Mouse (Mus musculus): Measurements from ENCODE around the gene Luzp1.

The Luzp1 gene

DNA sequence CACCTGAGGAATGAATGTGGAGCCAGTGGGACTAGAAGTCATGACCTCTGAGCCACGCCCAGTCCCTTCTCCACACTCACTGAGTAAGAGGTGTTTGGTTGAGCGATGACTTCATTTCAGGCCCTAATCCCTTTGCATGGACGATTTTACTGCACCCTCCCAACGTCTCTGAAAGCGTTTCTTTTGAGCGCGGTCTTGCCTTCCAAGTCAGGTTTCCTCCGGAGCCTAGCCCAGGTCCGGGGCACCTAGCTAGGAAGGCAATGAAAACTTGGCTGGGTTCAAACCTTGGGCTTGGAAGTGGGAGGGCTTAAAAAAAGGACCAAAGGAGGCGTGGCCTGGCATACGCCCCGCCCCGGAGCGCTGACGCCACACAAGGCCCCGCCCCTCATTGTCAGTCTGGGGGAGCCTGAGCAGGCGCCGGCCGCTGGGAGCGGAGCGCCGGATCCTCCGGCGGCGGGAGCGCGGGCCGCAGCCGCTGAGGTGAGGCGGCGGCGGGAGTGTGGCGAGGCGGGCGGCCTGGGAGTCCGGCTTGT is at the start of gene Luzp1:
Gene Luzp1, plus strand, starts transcription at position 391 of the 533 bp plus-strand sequence.
- WGBS: under 1% methylated on average over 36 of the region's 36 CpGs

DNA sequence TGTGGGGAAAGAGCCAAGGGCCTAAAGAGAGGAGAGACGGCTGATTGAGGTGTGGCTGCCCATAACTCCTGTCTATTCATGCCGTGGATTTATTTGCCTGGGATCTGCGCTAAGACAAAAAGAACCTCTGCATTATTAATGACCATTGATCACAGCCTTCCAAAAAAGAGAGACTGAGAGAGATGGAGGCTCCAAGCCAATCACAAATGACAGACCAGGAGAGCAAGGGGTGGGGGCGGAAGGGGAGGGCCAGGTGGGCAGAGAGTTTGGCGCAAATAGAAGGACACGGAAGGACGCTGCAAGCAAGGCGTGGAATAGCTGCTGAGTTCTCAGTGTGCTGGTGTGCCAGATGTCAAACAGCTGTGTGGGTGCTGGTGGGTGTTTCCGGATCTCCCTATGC is 46.3 kb upstream of the Luzp1 start, which contains the start of gene Htr1d:
Gene Htr1d, plus strand, starts transcription at position 301 of the 400 bp plus-strand sequence.
- 86% methylated on average over 9 of the region's 9 CpGs for WGBS

DNA sequence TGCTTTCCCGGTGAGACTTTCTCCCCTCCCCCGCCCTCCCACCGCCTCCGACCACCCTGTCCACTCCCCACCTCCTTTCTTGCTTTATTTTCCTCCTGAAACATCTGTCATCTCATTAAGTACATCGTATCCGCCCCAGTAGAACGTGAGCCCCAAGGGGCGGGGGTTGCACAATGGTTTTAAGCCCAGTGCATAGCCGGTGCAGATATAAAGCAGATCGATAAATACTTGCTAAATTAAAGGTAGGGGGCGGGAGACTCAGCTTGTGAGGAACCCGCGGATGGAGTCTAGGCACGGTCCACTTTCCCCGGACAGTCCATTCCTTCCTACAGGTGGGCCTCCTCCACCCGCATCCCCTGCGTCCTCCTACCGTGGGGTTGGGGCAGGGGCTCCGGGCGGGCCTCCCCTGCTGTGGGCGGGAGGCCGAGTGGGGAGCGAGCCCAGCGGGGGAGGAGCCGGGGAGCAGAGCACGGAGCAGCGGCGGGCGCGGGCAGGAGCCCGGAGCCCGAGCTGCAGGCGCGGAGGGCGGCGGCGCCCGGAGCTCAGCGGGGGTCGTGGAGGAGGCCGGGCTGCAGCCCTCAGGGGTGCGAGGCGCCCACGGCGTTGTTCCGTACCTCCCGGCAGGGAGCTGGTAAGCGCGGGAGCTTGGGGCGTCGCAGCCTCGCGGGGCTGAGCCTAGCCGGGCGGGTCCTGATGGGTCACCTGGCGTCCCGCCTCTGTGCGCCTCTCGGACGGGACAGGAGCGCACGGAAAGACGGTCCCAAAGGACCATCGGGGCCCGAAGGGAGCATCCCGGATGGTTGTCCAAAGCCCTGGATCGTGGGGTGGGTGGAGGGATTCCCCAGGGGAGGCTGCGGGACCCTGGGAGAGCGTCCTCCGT is 45.2 kb upstream of the Luzp1 start:
- WGBS: 1% methylated on average over 66 of the region's 70 CpGs

DNA sequence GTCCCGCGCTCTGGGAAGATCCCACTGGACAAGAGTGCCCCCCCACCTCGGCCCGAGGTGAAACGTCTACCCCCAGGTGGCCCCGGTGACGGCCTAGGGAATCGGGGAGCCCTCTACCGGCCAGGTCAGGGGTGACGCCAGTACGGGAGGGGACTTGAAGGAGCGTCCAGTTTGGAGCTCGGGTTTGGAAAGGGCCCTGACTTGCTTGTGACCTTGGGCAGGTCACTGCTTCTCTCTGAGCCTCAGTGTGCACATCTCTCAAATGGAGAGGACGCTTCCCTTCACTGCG is 44.6 kb upstream of the Luzp1 start:
- WGBS: 6% methylated on average over 15 of the region's 15 CpGs

DNA sequence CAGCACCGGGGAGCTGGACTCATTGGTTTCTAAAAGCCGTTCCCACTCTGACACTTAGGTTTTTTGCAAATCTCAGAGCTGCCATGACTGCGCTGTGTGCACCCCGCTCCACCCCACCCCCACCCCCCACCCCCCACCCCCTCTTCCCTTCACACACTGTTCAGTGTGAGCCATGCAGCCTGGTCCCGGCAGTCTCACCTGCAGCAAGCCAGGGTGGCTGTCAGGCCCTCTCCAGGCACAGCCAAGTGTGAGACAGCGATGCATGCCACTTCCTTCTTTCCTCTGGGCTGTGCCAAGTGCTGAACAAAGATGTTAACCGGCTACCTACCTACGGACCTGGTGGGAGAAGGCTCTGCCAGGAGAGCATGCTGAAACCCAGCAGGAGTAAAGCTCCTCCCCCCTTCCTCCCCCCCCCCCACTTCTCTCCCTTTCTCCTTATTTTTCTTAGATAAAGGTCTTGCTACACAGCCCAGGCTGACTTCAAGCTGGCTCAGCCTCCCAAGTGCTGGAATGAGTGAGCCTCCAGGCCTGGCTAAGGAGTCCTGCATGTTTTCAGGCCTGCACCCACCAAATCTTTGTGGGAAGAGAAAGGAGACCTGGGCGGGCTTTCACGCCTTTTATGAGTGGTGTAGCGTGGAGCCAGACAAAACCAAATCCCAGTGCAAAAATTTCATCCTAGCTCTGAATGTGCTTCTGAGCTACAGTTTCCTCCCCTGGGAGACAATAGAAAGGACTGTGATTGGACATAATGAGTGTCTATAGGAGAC is 38.8 kb upstream of the Luzp1 start:
- WGBS: 35% methylated on average over 11 of the region's 11 CpGs

DNA sequence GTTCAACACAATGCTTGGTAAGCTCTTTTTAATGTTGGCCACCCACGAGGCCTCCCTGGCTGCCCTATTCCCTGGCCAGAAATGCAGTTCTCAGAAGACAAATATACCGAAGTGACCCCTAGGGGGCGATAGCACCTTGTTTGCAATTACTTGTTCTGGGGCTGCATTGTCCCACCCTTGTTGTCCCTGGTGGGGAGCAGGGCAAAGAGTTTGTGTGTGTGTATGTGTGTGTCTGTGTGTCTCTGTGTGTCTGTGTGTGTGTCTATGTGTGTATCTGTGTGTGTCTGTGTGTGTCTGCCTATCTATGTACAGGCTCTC is 38.2 kb upstream of the Luzp1 start:
- WGBS: 12% methylated on average over 3 of the region's 3 CpGs

DNA sequence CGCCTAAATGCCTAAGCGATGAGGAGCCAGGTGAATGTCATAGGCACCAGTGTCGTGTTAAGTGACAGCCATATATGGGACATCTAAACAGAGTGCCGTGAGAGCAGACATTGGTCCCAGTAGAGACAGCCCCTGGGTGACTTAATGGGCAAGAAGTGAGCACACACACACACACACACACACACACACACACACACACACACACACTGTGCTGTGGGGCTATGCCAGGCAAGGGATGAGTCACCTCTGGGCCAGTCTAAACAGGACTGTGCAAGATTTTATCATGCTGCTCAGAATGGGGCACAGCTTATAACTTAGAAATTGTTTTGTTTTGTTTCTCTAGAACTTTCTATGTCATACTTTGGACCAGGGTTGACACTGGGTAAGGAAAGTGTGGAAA is 35.5 kb upstream of the Luzp1 start:
- WGBS: 96% methylated on average over 4 of the region's 4 CpGs

DNA sequence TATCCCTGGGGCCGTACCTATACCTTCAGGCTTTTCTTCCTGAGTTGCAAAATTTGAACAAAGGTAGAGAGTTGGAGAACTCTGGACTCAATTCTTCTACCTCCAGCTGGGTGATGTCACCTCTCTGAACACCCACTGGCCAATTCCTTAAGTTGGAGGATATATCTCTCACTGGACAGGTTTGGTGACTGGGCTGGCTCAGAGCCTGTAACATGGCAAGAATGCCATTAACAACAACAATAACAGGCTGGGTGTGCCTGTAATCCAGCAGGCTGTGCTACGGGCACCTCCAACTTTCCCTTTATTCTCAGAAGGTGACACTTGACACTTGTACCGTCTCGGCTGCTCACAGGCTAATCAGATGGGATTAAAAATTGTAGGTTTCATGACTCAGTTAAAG is 30.5 kb upstream of the Luzp1 start:
- 77% methylated on average over 4 of the region's 4 CpGs for WGBS

DNA sequence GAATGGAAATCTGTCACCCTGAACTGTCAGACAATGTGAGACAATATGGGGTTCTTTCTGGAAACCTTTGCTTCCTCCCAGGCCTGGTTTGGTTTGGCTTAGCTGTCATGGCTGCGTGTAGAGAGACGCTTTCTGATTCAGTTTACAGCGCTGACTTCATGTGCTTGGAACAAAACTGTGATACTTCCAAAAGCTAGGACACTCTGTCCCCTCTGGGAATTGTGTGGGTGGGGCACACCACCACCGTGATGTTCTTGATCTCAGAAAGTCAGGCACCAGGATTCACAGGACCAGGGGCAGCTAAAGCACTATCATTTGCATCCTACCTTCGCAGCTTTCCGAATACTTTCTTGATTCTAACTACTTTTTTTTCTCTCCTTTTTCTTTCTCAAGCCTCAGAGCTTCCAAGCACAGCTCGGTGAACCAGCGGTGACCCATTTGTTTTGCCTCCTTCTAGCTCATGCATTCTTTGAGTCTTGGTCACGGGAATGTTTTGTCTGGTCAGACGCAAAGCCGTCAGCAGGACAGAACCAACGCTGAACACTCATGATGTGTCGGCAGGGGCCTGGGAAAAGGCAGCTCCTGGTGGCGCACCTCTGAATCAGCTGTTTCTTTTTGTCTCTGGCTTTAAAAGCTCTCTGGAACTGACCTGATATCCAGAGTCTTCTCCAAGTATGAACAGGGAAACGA is 28.1 kb upstream of the Luzp1 start:
- WGBS: 79% methylated on average over 15 of the region's 15 CpGs

DNA sequence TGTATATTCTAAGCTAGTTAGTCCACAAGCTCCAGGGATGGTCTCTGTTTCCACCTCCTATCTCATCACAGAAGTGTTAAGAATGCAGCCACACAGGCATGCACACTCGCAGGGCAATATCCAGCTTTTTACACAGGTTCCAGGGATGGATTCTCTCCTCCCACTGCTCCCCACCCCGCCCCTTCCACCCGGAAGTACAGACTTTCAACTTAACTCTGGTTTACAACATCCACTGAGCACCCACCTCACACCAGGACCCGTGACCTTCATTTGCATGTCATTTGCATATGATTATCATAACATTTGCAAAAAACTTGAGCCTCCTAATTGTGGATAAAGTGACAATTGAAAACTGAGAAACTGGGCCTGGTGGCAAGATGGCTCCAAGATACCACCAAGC is 25.0 kb upstream of the Luzp1 start:
- 71% methylated on average over 4 of the region's 4 CpGs for WGBS

DNA sequence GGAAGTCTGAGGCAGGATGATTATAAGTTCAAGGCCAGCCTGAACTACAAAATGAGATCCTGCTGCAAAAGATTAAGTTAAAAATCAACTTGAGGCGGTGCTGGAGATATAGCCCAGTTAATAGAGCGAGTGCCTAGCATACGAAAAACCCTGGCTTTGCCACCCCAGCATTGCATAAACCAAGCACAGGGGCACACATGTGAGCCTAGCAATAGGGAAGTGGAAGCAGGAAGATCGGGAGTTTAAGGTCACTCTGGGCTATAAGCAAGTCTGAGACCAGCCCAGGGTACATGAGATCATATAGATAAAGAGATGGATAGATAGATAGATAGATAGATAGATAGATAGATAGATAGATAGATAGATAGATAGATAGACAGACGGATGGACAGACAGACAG is 19.8 kb upstream of the Luzp1 start:
- 93% methylated on average over 5 of the region's 5 CpGs for WGBS

DNA sequence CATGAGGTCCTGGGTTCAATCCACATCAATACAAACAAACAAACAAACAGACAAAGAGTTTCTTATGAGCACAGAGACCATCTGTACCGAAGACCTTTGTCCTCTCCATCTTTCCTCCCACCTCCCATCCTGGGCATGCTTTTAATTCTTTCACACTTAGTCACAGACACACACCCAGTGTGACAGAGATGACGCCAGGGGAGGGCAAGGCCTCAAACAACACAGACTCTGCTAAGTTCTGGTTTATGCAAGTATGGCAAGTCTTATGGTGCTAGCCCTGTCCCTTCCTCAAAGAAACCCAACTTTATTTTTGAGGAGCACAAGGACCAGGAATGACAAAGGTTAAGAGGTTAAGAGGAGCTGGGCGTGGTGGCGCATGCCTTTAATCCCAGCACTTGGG is 19.3 kb upstream of the Luzp1 start:
- 86% methylated on average over 4 of the region's 4 CpGs for WGBS

DNA sequence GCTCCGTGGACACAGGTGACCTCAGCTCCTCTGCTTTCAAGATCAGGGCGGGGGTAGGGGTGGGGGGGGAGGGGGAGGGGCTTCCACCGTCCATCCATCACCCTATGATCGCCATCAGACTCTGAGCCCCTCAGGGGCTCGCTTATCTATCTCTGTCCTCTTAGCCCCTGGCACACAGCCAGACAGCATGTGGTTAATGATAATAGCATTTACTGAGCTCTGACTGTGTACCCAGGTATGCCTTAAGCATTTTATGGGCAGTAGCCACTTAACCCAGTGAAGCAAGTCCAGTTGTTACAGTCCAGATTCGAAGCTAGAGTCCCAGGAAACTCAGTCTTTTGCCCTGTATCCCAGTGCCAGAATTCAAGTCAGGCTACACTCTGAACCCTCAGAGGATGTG is 18.0 kb upstream of the Luzp1 start:
- 48% methylated on average over 6 of the region's 6 CpGs for WGBS

DNA sequence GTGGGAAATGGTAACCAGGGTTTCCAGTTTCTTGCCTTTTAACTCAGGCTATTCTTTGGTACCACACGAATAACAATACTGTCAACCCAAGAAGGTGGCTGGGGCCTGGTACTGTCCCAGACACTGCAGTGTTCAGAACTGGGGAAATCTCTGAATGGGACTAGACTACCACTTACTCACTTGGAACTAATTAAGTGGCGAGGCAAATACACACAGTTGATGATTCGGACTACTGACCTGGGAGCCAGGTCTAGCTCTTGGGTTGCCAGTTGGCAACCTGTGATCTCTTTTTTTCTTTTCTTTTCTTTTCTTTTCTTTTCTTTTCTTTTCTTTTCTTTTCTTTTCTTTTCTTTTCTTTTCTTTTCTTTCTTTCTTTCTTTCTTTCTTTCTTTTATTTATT is 17.3 kb upstream of the Luzp1 start:
- whole genome bisulfite sequencing: 88% methylated on average over 3 of the region's 3 CpGs

DNA sequence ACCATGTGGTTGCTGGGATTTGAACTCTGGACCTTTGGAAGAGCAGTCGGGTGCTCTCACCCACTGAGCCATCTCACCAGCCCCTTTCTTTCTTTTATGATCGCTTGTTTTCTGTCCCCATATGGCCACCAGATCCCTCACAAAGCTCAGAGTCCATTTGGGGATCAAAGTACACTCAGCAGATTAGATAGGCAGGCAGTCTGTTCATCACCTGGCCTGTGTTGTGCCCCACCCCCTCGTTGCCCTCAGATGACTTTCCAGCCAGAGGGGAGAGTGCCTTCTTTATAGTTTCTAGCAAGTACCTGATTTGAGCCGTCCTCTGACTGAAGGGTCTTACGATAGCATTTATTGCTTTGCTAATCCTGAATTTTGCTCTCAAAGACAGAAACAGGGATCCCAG is 16.8 kb upstream of the Luzp1 start:
- WGBS: 82% methylated on average over 5 of the region's 5 CpGs

DNA sequence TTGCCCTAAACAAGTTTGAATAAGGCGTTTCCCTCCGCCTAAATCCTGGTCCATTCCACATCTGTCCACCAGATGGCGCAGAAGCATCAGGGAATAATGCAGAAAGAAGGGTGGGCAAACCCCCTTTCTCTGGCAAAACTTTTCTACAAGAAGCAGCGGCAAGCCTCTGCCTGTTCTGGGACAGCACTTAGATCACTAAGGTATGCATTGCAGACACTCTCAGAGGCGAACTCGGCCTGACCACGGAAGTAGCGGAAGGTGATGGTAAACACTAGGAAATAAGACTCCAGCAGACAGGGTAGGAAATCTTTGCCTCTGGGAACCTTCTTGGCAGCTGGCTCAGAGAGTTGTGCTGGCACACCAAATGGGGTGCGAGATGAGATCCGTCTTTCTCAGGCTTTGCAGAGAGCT is 14.7 kb upstream of the Luzp1 start:
- 5% methylated on average over 10 of the region's 10 CpGs for WGBS

DNA sequence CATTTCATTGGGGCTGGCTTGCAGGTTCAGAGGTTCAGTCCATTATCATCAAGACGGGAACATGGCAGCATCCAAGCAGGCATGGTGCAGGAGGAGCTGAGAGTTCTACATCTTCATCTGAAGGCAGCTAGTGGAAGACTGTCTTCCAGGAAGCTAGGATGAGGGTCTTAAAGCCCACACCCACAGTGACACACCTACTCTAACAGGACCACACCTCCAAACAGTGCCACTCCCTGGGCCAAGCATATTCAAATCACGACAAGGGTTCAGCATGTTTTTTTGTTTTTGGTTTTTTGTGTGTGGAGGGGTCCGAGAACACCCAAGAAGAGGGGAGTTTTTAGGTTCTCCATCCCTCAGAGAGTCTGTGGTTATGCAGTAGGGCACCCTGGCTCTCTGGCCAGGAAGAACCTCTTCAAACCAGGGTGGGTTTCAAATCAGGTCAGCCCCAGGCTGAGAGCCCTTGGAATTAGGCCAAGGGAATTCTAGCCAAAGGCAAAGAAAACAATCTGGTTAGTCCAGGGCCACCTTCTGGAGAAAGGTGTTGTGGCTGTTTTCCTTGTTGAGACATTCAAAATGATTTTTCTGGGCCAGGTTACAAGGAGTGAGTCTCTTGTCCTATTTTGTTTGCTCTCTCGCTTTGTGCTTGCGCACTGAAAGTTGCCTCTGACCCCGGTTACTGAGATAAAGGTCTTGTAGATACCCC is 12.9 kb upstream of the Luzp1 start:
- 91% methylated on average over 6 of the region's 6 CpGs for whole genome bisulfite sequencing

DNA sequence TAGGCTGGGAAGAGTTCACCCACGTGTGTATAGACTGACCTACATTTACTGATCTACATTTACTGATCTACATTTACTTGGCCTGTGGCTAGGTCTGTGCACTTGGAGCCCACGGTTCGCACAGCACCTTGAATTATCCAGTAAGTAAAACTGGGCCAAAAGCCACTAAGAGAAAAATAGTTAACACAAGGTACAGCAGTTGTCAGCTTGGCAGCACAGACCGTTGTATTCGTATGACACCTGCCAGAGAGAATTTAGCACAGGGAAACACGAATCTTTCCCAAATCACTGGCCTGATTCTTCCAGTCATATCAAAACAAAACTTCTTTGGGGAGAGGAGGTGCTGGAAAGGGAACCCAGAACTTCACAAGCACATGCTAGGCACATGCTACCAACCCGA is 11.3 kb upstream of the Luzp1 start:
- 70% methylated on average over 7 of the region's 7 CpGs for WGBS

DNA sequence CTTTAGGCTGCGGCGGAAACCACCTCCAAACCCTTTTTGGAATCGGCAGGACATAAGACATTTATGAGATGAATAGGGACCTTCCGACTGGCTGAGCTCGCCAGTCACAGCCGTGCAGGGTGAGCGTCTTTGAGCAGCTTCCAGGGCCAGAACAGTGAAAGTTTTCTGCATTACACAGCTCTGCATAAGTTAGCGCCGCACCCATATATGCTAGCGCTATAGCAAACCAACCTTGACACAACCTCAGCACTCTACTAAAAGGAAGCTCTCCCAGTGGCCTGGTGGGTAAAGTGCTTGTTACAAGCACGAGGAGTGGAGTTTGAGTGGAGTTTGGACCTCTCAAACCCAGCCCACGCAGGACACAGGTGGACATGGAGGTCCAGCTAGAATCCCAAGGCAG is 10.4 kb upstream of the Luzp1 start:
- WGBS: 72% methylated on average over 12 of the region's 12 CpGs

DNA sequence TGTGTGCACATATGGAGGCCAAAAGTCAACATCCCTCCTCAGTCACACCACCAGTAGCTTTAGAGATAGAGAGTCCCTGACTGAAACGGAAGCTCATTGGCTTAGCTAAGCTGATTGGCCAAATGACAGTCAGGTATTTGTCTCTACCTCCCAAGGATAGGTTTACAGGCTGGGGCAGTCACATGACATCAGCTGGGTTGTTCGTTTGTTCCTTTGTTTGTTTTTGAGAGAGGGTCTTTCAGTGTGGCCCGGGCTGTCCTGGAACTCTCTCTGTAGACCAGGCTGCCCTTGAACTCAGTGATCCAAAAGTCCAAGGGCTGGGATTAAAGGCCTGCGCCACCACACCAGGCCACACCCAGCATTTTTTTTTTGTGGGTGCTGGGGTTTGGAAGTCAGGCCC is 8.4 kb upstream of the Luzp1 start:
- 75% methylated on average over 4 of the region's 4 CpGs for whole genome bisulfite sequencing

DNA sequence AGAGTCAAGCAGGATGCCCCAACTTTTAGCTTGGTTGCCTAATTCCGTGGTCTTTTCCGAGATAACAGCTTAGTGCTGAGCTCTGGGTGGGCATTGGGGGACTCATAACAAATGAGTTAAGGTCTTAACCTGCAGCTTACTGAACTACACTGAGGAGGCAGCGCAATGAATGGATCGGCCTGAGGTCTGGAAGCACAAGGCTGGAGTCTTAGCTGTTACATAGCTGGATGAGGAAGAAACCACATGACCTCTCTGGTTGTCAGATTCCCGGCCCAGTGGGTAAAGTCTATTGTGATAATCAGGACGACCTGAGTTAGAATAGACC is 7.8 kb upstream of the Luzp1 start:
- 30% methylated on average over 6 of the region's 6 CpGs for WGBS

Data from cerebral cortex, adult 2 months (tissue).